Mouse (Mus musculus): ENCODE measurements at regions not wholly inside any gene's neighbourhood (a gene's known extent, or its start where the extent isn't known, plus 50 kb on each side); places are given as distances from the start of the nearest gene placed in this dataset.

GRCm38 (mm10) chr3:148603276-148603675 is 387.1 kb downstream of the Adgrl2 start:
- TF ChIP-seq MYOG (IDR thresholded peaks at IDR 0.05; ENCODE audit: control insufficient read depth, extremely low read depth, insufficient read length) (no peak), MAX (IDR thresholded peaks at IDR 0.05) (no peak), USF1 (IDR thresholded peaks at IDR 0.05; ENCODE audit: low read depth) (no peak), FOSL1 (IDR thresholded peaks at IDR 0.05; ENCODE audit: insufficient read depth, low read length, poor library complexity, severe bottlenecking) (no peak), MYOD1 (IDR thresholded peaks at IDR 0.05; ENCODE audit: control insufficient read depth, insufficient read length, low read depth) (no peak), CEBPB (IDR thresholded peaks at IDR 0.05; ENCODE audit: low read depth) (no peak), CTCF (IDR thresholded peaks at IDR 0.05; ENCODE audit: control insufficient read depth, insufficient read depth, insufficient read length) (no peak)

DNA sequence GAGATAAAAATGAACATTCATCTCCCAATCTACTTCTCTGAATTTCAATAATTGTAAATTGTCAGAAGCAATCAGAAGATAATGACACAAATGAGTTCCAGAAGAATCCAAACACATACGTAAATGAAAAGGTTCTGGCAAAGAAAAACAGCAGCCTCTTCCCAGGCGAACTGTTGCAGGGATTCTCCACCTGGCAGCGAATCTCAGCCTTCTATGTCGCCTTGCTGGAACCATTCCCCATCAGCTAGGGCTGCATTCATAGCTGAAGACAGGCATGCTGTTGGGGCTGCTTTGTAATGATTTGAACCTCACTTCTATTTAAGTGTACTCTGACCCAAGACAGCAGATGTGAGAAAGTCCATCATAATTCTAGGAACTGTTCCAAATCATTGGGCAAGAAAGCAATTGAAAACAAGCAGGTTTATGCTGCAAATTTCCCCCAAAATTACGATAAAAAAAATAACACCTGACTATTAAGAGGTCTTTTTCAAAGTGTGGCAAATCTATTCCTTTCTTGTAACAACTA is 387.6 kb downstream of the Adgrl2 start:
- no peak overlapping the region for H3ac ChIP-seq (ENCODE audit: control insufficient read depth, insufficient read length, low read depth)
- no peak for TF ChIP-seq CEBPB (IDR thresholded peaks at IDR 0.05; ENCODE audit: low read depth)
- no peak for TF ChIP-seq MYOD1 (IDR thresholded peaks at IDR 0.05; ENCODE audit: control insufficient read depth, insufficient read length, low read depth)
- TF ChIP-seq USF1 (IDR thresholded peaks at IDR 0.05; ENCODE audit: low read depth), result no peak
- TF ChIP-seq MYOG (IDR thresholded peaks at IDR 0.05; ENCODE audit: control insufficient read depth, extremely low read depth, insufficient read length), result no peak
- H3K79me2 ChIP-seq (ENCODE audit: control insufficient read depth, insufficient read depth), result no peaks in the 10 kb centered on the region
- H3K27me3 ChIP-seq (ENCODE audit: control insufficient read depth, insufficient read depth, insufficient read length), result no peaks in the 10 kb centered on the region
- no peaks in the 10 kb centered on the region for H3K79me3 ChIP-seq (ENCODE audit: low read depth)
- H3K4me3 ChIP-seq (ENCODE audit: insufficient read depth, poor library complexity, severe bottlenecking), result no peak overlapping the region
- no peaks in the 10 kb centered on the region for H3K36me3 ChIP-seq (ENCODE audit: control insufficient read depth, insufficient read depth)

More at GRCm38 (mm10) chr3:148603276-148603675, 387.1 kb downstream of the Adgrl2 start:
- Histone ChIP-seq H3K79me3 (ENCODE audit: low read depth) (no peaks in the 10 kb centered on the region), H3K79me2 (ENCODE audit: control insufficient read depth, insufficient read depth) (no peaks in the 10 kb centered on the region), H3ac (ENCODE audit: control insufficient read depth, insufficient read length, low read depth) (no peak overlapping the region), H3K27me3 (ENCODE audit: control insufficient read depth, insufficient read depth, insufficient read length) (no peaks in the 10 kb centered on the region), H3K4me3 (ENCODE audit: insufficient read depth, poor library complexity, severe bottlenecking) (no peak overlapping the region), H3K36me3 (ENCODE audit: control insufficient read depth, insufficient read depth) (no peaks in the 10 kb centered on the region)

DNA sequence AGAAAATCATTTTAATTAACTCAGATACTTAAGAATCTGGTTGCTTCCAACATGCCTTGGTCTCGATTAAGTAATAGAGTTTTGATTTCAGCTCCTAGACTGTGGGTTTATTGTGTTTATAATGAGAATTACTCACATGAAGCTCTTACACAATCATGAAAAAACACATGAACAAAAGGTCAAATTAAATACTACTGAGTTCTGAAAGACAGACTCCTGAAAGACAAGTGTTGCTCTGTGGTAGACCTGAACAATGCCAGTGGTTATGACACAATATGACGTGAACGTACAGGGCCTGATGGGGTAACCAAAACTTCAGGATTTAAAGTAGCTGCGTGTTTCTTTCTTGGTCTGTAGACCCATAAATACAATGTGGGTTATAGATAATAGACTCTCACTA is 394.8 kb downstream of the Adgrl2 start:
- no peak overlapping the region for H3K4me3 ChIP-seq (ENCODE audit: insufficient read depth, poor library complexity, severe bottlenecking)
- no peaks in the 10 kb centered on the region for H3K79me2 ChIP-seq (ENCODE audit: control insufficient read depth, insufficient read depth)
- no peaks in the 10 kb centered on the region for H3K27me3 ChIP-seq (ENCODE audit: control insufficient read depth, insufficient read depth, insufficient read length)
- no peaks in the 10 kb centered on the region for H3K79me3 ChIP-seq (ENCODE audit: low read depth)
- TF ChIP-seq FOSL1 (IDR thresholded peaks at IDR 0.05; ENCODE audit: insufficient read depth, low read length, poor library complexity, severe bottlenecking), result no peak
- peak; percentile 80 for TF ChIP-seq CEBPB (IDR thresholded peaks at IDR 0.05; ENCODE audit: low read depth)
- TF ChIP-seq USF1 (IDR thresholded peaks at IDR 0.05; ENCODE audit: low read depth), result no peak
- TF ChIP-seq CTCF (IDR thresholded peaks at IDR 0.05; ENCODE audit: control insufficient read depth, insufficient read depth, insufficient read length), result no peak
- no peak for TF ChIP-seq MAX (IDR thresholded peaks at IDR 0.05)
- peak; percentile 59 for TF ChIP-seq MYOD1 (IDR thresholded peaks at IDR 0.05; ENCODE audit: control insufficient read depth, insufficient read length, low read depth)
- TF ChIP-seq MYOG (IDR thresholded peaks at IDR 0.05; ENCODE audit: control insufficient read depth, extremely low read depth, insufficient read length), result no peak
- H3ac ChIP-seq (ENCODE audit: control insufficient read depth, insufficient read length, low read depth), result no peak overlapping the region
- H3K36me3 ChIP-seq (ENCODE audit: control insufficient read depth, insufficient read depth), result no peaks in the 10 kb centered on the region

DNA sequence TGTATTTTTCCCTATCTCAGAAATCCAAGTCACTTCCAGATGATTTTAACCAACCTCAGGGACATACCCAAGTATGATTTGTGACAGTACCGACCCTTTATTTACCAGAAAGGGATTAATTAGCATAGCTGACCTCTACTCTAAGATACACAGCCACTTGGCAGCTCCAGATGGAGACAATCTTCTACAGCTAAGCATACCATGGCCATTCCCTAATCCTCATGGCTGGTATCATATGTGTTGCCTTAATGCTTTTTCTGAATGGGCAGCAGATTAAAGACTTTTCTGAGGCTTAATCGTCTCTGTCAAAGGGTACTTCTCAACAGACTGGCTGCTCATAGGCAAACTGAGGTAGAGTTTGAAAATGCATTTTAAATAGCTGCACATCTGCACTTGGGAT is 400.8 kb downstream of the Adgrl2 start:
- Histone ChIP-seq H3K79me3 (ENCODE audit: low read depth) (no peaks in the 10 kb centered on the region), H3K27me3 (ENCODE audit: control insufficient read depth, insufficient read depth, insufficient read length) (no peaks in the 10 kb centered on the region), H3K79me2 (ENCODE audit: control insufficient read depth, insufficient read depth) (no peaks in the 10 kb centered on the region), H3K36me3 (ENCODE audit: control insufficient read depth, insufficient read depth) (no peaks in the 10 kb centered on the region), H3ac (ENCODE audit: control insufficient read depth, insufficient read length, low read depth) (no peak overlapping the region), H3K4me3 (ENCODE audit: insufficient read depth, poor library complexity, severe bottlenecking) (no peak overlapping the region)
- no peak for TF ChIP-seq USF1 (IDR thresholded peaks at IDR 0.05; ENCODE audit: low read depth)
- no peak for TF ChIP-seq FOSL1 (IDR thresholded peaks at IDR 0.05; ENCODE audit: insufficient read depth, low read length, poor library complexity, severe bottlenecking)
- TF ChIP-seq MAX (IDR thresholded peaks at IDR 0.05), result no peak
- TF ChIP-seq MYOD1 (IDR thresholded peaks at IDR 0.05; ENCODE audit: control insufficient read depth, insufficient read length, low read depth), result no peak
- no peak for TF ChIP-seq CTCF (IDR thresholded peaks at IDR 0.05; ENCODE audit: control insufficient read depth, insufficient read depth, insufficient read length)
- no peak for TF ChIP-seq MYOG (IDR thresholded peaks at IDR 0.05; ENCODE audit: control insufficient read depth, extremely low read depth, insufficient read length)
- TF ChIP-seq CEBPB (IDR thresholded peaks at IDR 0.05; ENCODE audit: low read depth), result no peak

GRCm38 (mm10) chr3:148575735-148576134 is 414.6 kb downstream of the Adgrl2 start:
- H3ac ChIP-seq (ENCODE audit: control insufficient read depth, insufficient read length, low read depth), result no peak overlapping the region
- no peaks in the 10 kb centered on the region for H3K36me3 ChIP-seq (ENCODE audit: control insufficient read depth, insufficient read depth)
- H3K4me3 ChIP-seq (ENCODE audit: insufficient read depth, poor library complexity, severe bottlenecking), result no peak overlapping the region
- TF ChIP-seq MYOD1 (IDR thresholded peaks at IDR 0.05; ENCODE audit: control insufficient read depth, insufficient read length, low read depth) (no peak), MAX (IDR thresholded peaks at IDR 0.05) (no peak), CTCF (IDR thresholded peaks at IDR 0.05; ENCODE audit: control insufficient read depth, insufficient read depth, insufficient read length) (no peak), MYOG (IDR thresholded peaks at IDR 0.05; ENCODE audit: control insufficient read depth, extremely low read depth, insufficient read length) (no peak), USF1 (IDR thresholded peaks at IDR 0.05; ENCODE audit: low read depth) (peak; percentile 83)
- no peaks in the 10 kb centered on the region for H3K79me2 ChIP-seq (ENCODE audit: control insufficient read depth, insufficient read depth)
- H3K79me3 ChIP-seq (ENCODE audit: low read depth), result no peaks in the 10 kb centered on the region
- H3K27me3 ChIP-seq (ENCODE audit: control insufficient read depth, insufficient read depth, insufficient read length), result no peaks in the 10 kb centered on the region

- Histone ChIP-seq H3K79me3 (ENCODE audit: low read depth) (no peaks in the 10 kb centered on the region), H3K79me2 (ENCODE audit: control insufficient read depth, insufficient read depth) (no peaks in the 10 kb centered on the region), H3K4me3 (ENCODE audit: insufficient read depth, poor library complexity, severe bottlenecking) (no peak overlapping the region), H3K36me3 (ENCODE audit: control insufficient read depth, insufficient read depth) (no peaks in the 10 kb centered on the region), H3K27me3 (ENCODE audit: control insufficient read depth, insufficient read depth, insufficient read length) (no peaks in the 10 kb centered on the region), H3ac (ENCODE audit: control insufficient read depth, insufficient read length, low read depth) (no peak overlapping the region)
- TF ChIP-seq MYOD1 (IDR thresholded peaks at IDR 0.05; ENCODE audit: control insufficient read depth, insufficient read length, low read depth) (peak; percentile 76), MYOG (IDR thresholded peaks at IDR 0.05; ENCODE audit: control insufficient read depth, extremely low read depth, insufficient read length) (no peak)
Observed at GRCm38 (mm10) chr3:148572493-148572892, 417.9 kb downstream of the Adgrl2 start.
